Mouse (Mus musculus) megakaryocyte, embryonic 14.5 days (primary cell): Measurements from ENCODE around the gene Olfr543. TPM values are rescaled to one million over a fixed set of nuclear protein-coding genes. Genes with fewer than 3 reads are reported as not detected.
"Not testable (repeated sequence)": the region's sequence is repeated elsewhere in the genome, so short reads cannot be mapped to it uniquely, and the experiment has no call there.

Experiments
- H3K27me3 ChIP-seq: replicated peaks from 2 replicates; pipeline ENCODE3; 2012; ENCODE audit warnings: inconsistent platforms
- H3K36me3 ChIP-seq: replicated peaks from 2 replicates; pipeline ENCODE3; 2012; ENCODE audit warnings: low read length, inconsistent platforms, mixed read lengths
- H3K4me1 ChIP-seq: 2 replicates; pipeline ENCODE4 v1.6.1; 2012; ENCODE audit warnings: inconsistent platforms
- H3K4me3 ChIP-seq: replicated peaks from 2 replicates; pipeline ENCODE3; 2012; ENCODE audit warnings: moderate library complexity, mild to moderate bottlenecking, inconsistent platforms
- H3K9me3 ChIP-seq: 2 replicates; pipeline ENCODE4 v1.6.1; 2012; ENCODE audit warnings: inconsistent platforms
- FLI1 ChIP-seq: IDR thresholded peaks from 2 replicates; pipeline ENCODE4 v1.6.1; 2012; ENCODE audit warnings: low read length, inconsistent platforms, mixed read lengths
- GATA1 ChIP-seq: IDR thresholded peaks from 3 replicates; pipeline ENCODE4 v1.6.1; 2012; ENCODE audit warnings: mixed read lengths, low read length, inconsistent platforms, borderline replicate concordance
- polyA plus RNA-seq: library from polyadenylated mRNA; stranded (reverse); fragments of >175 nt; gene quantifications from 2 replicates; pipeline ENCODE4 v1.2.3, GENCODE M21; 2012; ENCODE audit warnings: low replicate concordance; ENCODE audit not compliant: insufficient read depth

Gene Olfr543
- polyA plus RNA-seq, 1 experiment, result not detected

DNA sequence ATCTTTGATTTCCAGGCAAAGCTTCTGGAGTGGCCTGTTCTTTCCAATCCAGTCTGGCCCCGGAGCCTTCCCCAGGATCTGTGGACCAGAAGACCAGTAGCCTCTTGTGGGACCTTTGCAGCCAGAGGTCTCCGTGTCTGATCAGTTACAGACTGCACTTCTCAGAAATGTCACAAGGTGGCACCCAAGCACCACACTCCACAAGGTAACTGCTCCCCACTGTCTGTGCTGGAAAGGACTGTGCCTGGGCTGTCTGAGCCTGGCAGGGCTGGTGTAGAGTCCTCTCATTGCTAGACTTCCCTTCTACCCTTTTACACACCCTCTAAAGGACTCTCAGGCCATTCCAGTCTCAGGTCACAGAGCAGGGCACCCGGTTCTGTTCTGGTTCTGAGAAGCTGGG, 25.4 kb upstream of the Olfr543 start:
- Histone ChIP-seq H3K27me3 (peaks cover 31% of the 10 kb centered on the region), H3K4me3 (no peak overlapping the region), H3K36me3 (no peaks in the 10 kb centered on the region), H3K9me3 (no peaks in the 10 kb centered on the region), H3K4me1 (peaks cover 8% of the 10 kb centered on the region; the same call in 1 of the 2 replicates)
- no peak for TF ChIP-seq FLI1
- no peak for TF ChIP-seq GATA1

DNA sequence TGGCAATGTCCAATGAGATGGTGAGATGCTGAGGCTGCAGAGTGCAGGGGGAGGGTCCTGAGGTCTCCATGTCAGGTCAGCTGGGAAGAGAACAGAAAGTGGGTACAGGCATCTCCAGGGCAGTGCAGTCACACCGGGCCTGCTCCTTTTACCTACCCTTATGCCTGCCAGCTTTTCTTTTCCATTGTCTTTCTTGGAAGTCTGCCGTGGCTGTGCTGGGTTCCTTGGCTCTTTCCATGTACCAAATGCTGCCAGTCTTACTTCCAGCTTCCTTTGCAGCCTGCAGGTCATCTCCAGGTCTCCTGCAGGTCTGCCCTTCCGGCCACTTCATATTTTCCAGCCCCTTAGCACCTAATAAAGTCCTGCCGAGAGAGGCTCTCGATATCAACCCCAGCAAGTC, 20.5 kb upstream of the Olfr543 start:
- H3K9me3 ChIP-seq, result no peaks in the 10 kb centered on the region
- H3K36me3 ChIP-seq, result no peaks in the 10 kb centered on the region
- H3K4me3 ChIP-seq, result no peak overlapping the region
- H3K4me1 ChIP-seq, result peaks cover 22% of the 10 kb centered on the region
- TF ChIP-seq GATA1, result no peak
- TF ChIP-seq FLI1, result no peak
- H3K27me3 ChIP-seq, result peaks cover 28% of the 10 kb centered on the region

DNA sequence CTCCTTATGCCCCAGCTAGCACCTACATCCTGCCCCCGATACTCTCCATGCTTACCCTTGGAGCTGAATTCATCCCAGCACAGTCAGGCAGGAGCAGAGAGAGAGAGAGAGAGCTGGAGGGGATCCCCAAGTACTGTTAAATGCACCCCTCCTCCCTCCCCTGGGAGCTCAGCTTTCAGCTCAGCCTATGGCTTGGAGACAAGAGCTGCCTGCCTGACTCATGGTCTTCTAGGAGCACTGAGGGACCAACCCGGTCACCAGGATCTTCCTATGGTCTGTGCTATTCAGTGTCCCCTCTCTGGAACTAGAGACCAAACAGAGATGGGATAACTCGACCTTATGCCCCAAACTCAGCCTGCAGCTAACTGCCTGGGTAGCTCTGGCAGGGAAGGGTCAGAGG, 18.0 kb upstream of the Olfr543 start, which contains the start of gene Olfr545:
Gene Olfr545, minus strand, starts transcription at position 101 of the 400 bp plus-strand sequence.
- H3K4me3 ChIP-seq, result peak within 1 kb of the TSS; percentile 54
- H3K4me1 ChIP-seq, result peaks cover 19% of the 10 kb centered on the region
- H3K27me3 ChIP-seq, result peaks cover 28% of the 10 kb centered on the region
- no peaks in the 10 kb centered on the region for H3K9me3 ChIP-seq
- TF ChIP-seq FLI1 (no peak), GATA1 (no peak)
- no peaks in the 10 kb centered on the region for H3K36me3 ChIP-seq

DNA sequence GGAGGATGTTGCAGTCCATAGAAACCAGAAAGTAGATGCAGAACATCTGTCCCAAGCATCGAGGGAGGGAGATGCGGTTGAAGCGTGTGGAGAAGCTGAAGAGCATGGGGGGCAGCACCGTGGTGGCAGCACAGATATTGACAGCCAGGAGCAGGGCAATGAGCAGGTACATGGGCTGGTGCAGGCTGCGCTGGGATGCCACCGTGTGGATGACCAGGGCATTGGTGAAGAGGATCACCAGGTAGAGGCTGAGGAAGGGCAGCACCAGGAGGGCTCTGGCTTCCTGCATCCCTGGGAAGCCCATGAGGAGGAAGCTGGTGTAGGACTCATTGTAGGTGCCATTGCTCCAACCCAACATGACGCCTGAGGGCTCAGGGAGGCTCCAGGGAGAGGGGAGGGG, 12.9 kb upstream of the Olfr543 start:
- H3K4me3 ChIP-seq, H3K9me3 ChIP-seq, H3K27me3 ChIP-seq, H3K36me3 ChIP-seq: not testable (repeated sequence)
- H3K4me1 ChIP-seq, result peaks cover 31% of the 10 kb centered on the region

DNA sequence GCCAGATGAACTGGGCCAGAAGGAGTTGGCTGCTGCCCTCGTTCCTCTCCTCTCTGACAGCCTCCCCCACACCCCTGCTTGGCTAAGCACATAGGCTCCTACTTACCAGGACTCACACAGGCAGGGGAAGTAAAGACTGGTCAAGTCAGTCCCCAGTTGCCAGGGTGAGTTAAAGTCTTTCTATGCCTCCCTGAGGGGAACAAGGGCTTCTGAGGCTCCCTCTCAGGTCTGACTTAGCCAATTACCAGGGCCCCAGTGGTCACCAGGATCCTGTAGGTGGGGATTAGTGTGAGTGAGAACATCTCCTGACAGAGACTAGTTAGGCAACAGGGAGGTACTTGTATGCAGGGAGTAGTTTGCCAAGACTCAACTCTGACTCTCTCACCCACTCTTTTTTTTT, 6.7 kb upstream of the Olfr543 start, which contains the start of gene Olfr544:
Gene Olfr544, minus strand, starts transcription at position 153 of the 400 bp plus-strand sequence.
- Histone ChIP-seq H3K27me3 (no peaks in the 10 kb centered on the region), H3K4me1 (peaks cover 68% of the 10 kb centered on the region), H3K9me3 (no peaks in the 10 kb centered on the region), H3K4me3 (peak within 1 kb of the TSS; percentile 86), H3K36me3 (peaks cover 12% of the 10 kb centered on the region)
- TF ChIP-seq FLI1, result no peak

DNA sequence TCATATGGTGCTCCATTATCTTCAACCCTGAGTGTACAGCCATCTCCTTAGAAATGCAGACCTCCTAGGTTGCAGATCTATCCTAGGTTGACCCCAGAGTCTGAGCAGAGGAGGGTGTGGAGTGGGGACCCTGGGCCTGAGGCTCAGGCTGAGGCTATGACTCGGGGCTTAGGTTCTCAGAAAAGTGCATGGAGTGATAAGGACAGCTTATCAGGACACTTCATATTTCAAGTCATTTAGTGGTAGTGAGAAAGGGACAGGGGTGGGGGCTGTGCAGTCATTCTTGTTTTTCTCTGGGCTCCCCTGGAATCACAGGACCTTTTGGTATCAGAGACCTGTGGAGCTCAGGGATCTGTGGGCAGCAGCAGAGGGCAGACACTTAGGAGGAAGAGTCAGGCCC, 4.6 kb upstream of the Olfr543 start:
- Histone ChIP-seq H3K4me1 (peaks cover 85% of the 10 kb centered on the region), H3K4me3 (peak overlapping the region; percentile 58), H3K36me3 (peaks cover 11% of the 10 kb centered on the region), H3K27me3 (no peaks in the 10 kb centered on the region), H3K9me3 (no peaks in the 10 kb centered on the region)
- TF ChIP-seq GATA1, result no peak
- TF ChIP-seq FLI1, result no peak

DNA sequence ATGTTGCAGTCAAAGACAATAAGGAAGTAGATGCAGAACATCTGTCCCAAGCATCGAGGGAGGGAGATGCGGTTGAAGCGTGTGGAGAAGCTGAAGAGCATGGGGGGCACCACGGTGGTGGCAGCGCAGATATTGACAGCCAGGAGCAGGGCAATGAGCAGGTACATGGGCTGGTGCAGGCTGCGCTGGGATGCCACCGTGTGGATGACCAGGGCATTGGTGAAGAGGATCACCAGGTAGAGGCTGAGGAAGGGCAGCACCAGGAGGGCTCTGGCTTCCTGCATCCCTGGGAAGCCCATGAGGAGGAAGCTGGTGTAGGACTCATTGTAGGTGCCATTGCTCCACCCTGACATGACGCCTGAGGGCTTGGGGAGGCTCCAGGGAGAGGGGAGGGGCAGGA, 3.3 kb upstream of the Olfr543 start:
- not testable (repeated sequence) for H3K27me3 ChIP-seq, H3K9me3 ChIP-seq
- peaks cover 90% of the 10 kb centered on the region for H3K4me1 ChIP-seq
- H3K4me3 ChIP-seq, result peak overlapping the region; percentile 59
- H3K36me3 ChIP-seq, result peaks cover 11% of the 10 kb centered on the region

DNA sequence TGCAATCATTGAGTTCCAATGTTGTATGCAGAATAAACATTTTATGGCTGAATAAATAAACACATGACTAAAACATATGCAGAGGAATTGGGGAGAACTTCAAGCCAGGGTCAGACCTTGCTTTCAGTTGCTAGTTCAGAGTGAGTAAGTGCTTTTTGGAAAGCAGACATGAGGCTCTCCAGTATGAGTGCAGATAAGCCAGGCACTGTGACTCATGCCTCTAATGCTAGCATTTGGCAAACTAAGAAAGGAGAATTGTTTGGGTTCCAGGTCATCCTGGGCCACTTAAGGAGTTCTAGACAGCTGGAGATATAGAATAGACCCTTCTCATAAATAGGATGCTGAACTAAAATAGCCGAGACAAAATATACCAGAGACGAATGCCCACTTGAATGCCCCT, 2.2 kb upstream of the Olfr543 start:
- Histone ChIP-seq H3K9me3 (no peaks in the 10 kb centered on the region), H3K36me3 (peaks cover 11% of the 10 kb centered on the region), H3K4me1 (peaks cover 91% of the 10 kb centered on the region), H3K27me3 (no peaks in the 10 kb centered on the region), H3K4me3 (peak overlapping the region; percentile 21)
- no peak for TF ChIP-seq FLI1

DNA sequence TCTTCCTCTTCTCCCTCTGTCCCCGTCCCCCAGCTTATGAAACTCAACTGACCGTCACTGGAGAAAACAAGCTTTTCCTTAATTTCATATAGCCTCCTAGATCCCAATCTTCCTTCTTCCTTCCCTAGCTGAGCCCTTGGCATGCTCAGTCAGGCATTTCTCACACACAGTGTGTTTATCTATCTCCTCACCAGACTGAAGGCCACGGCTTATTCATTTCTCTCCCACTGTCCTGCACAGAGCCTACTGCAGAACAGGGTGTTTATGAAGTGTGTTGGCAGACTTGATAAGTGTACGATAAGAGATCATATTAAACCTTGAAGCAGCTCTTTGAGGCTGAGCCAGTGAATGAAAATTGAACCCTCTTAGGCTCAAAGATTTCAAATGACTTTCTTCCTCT, 658 bp downstream of the Olfr543 start:
- Histone ChIP-seq H3K4me1 (peaks cover 76% of the 10 kb centered on the region), H3K36me3 (peaks cover 12% of the 10 kb centered on the region), H3K4me3 (peak overlapping the region; percentile 5), H3K9me3 (no peaks in the 10 kb centered on the region), H3K27me3 (no peaks in the 10 kb centered on the region)
- TF ChIP-seq GATA1, result no peak
- no peak for TF ChIP-seq FLI1

DNA sequence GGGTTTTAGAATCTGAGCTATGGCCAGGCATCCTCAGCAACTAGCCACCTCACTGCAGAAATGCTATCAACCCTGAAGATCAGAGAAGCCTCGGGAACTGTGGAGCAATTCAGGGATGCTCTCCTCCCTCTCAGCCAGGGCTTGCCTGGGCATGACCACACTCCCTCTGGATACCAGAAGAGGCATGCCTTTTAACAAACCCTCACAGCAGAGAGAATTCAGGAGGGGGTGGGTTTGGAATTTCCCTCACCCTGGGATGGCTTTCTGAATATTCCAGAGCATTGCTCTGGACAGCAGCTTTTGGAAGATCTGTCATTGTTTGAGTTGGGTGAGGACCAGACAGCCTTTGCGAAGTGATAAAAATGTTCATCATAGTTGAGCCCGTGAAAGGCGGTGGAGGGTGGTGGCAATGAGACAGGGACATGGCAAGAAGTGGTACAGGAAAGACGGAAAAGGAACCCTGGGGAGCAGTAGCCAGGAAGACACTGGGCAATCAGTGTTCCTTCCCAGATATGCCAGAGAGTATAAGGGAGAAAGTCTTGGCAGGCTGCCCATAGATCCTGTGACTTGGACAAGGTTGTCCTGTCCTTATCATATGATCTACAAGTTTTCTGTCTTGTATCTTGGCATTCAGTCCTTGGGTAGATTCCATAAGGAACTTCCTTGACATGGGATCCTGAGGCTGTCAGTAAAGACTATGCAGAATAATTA, 2.0 kb downstream of the Olfr543 start:
- Histone ChIP-seq H3K36me3 (peaks cover 12% of the 10 kb centered on the region), H3K4me1 (peaks cover 63% of the 10 kb centered on the region), H3K4me3 (no peak overlapping the region), H3K9me3 (no peaks in the 10 kb centered on the region), H3K27me3 (no peaks in the 10 kb centered on the region)
- TF ChIP-seq FLI1 (no peak), GATA1 (no peak)

DNA sequence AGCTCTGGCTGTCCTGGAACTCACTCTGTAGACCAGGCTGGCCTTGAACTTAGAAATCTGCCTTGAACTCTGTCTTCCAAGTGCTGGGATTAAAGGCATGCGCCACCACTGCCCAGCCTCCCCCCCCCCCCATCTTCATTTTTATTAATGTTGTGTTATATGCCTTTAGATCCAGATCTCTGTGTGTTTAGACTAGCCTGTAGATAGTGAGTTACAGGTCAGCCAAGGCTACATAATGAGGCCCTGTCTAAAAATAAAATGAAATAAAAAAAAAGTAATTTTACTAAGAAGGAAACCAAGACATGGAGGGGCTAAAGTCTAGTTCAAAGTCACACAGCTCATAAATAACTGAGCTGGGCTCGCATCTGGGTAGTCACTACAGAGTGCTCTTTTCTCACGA, 2.6 kb downstream of the Olfr543 start:
- TF ChIP-seq FLI1 (no peak), GATA1 (no peak)
- Histone ChIP-seq H3K4me3 (no peak overlapping the region), H3K36me3 (peaks cover 12% of the 10 kb centered on the region), H3K27me3 (no peaks in the 10 kb centered on the region), H3K4me1 (peaks cover 57% of the 10 kb centered on the region), H3K9me3 (no peaks in the 10 kb centered on the region)
